Mouse (Mus musculus): ENCODE results near the gene Ndrg4.

DNA sequence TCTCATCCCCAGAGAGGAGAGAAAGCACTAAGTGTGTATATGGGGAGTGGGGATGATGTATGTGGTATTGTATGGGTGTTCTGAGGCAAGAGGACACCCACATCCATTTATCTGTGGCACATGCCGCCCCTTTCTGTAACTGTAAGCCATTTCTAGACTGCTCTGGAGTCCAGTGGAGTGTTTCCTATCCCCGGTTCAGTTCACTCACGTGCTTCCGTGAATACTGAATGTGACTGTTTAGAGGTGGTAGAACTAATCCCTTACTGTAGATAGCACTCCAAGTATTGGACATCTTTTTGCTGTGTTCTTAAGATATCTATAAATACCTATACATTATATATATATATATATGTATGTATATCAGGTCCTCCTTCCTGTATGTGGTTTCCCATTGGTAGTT is 37.6 kb downstream of the Ndrg4 start:
- TF ChIP-seq POLR2A (IDR thresholded peaks at IDR 0.05; ENCODE audit: borderline replicate concordance, extremely low read depth, insufficient read depth, insufficient read length, poor library complexity, severe bottlenecking) (no peak), CTCF (IDR thresholded peaks at IDR 0.05; ENCODE audit: borderline replicate concordance, extremely low read depth, insufficient read depth, insufficient read length) (no peak)

Data from brain, embryonic 14.5 days (tissue).